Mouse (Mus musculus) MEL (cell line): ENCODE measurements around the gene Plxna4. TPM values are rescaled to one million over a fixed set of nuclear protein-coding genes. Genes with fewer than 3 reads are reported as not detected.

Source experiments
- DNase-seq: peaks from one replicate; pipeline ENCODE4 v3.0.0; 2011; ENCODE audit warnings: low read depth, low spot score
- H3K27ac ChIP-seq: 2 replicates; pipeline ENCODE4 v1.5.1; 2012; ENCODE audit warnings: low read depth, mild to moderate bottlenecking, control low read depth, low read length, moderate library complexity; ENCODE audit not compliant: control insufficient read depth
- H3K27me3 ChIP-seq, 2 experiments: fragments of 150-350 bp in 1 of 2; sonication (generic) in 1 of 2; 2 replicates each; pipeline ENCODE4 v1.6.1; 2012; ENCODE audit warnings: low read length in 2 of 2, mild to moderate bottlenecking in 2 of 2, improper control_type of control experiment in 1 of 2, moderate library complexity in 1 of 2; ENCODE audit not compliant: insufficient read depth in 2 of 2, control insufficient read depth in 1 of 2
- H3K36me3 ChIP-seq, 2 experiments: 2 replicates each; pipeline ENCODE4 v1.6.1; 2012 to 2014; ENCODE audit warnings: low read length in 2 of 2, improper control_type of control experiment in 1 of 2, inconsistent platforms in 1 of 2, mild to moderate bottlenecking in 1 of 2; ENCODE audit not compliant: insufficient read depth in 2 of 2, control insufficient read depth in 1 of 2
- H3K4me1 ChIP-seq, 2 experiments: fragments of 150-350 bp in 1 of 2; sonication (generic) in 1 of 2; 2 replicates each; pipeline ENCODE4 v1.6.1; 2012; ENCODE audit warnings: low read length in 2 of 2, improper control_type of control experiment in 1 of 2, mild to moderate bottlenecking in 1 of 2; ENCODE audit not compliant: insufficient read depth in 2 of 2, control insufficient read depth in 1 of 2
- H3K4me3 ChIP-seq, 2 experiments: fragments of 150-350 bp in 1 of 2; sonication (generic) in 1 of 2; 2 replicates each; pipeline ENCODE4 v1.5.1; 2012; ENCODE audit warnings: low read depth in 2 of 2, low read length in 2 of 2, mild to moderate bottlenecking in 2 of 2, moderate library complexity in 2 of 2, control low read depth in 1 of 2, improper control_type of control experiment in 1 of 2; ENCODE audit not compliant: control insufficient read depth in 1 of 2, insufficient read depth in 1 of 2
- H3K79me2 ChIP-seq: 2 replicates; pipeline ENCODE4 v1.6.1; 2012; ENCODE audit warnings: mild to moderate bottlenecking, low read length, moderate library complexity; ENCODE audit not compliant: control insufficient read depth, poor library complexity, insufficient read depth
- H3K9ac ChIP-seq: 2 replicates; pipeline ENCODE4 v1.6.1; 2012; ENCODE audit warnings: low read depth, mild to moderate bottlenecking, control low read depth, low read length, moderate library complexity; ENCODE audit not compliant: control insufficient read depth, poor library complexity, severe bottlenecking
- H3K9me3 ChIP-seq: fragments of 150-350 bp; sonication (generic); replicated peaks from 2 replicates; pipeline ENCODE4 v1.6.1; 2012; ENCODE audit warnings: mild to moderate bottlenecking, low read length, improper control_type of control experiment, moderate library complexity; ENCODE audit not compliant: insufficient read depth
- CHD1 ChIP-seq: IDR thresholded peaks from 2 replicates; pipeline ENCODE4 v1.6.1; 2012; ENCODE audit warnings: low read depth, mild to moderate bottlenecking, inconsistent platforms, low read length, improper control_type of control experiment
- CTCF ChIP-seq, 3 experiments: IDR thresholded peaks in 2 of 3; conservative IDR thresholded peaks in 1 of 3; 2 replicates each; pipeline ENCODE4 v1.5.1; 2011 to 2012; ENCODE audit warnings: low read length in 3 of 3, low read depth in 2 of 3, mild to moderate bottlenecking in 2 of 3, improper control_type of control experiment in 1 of 3, inconsistent platforms in 1 of 3, mixed read lengths in 1 of 3, moderate library complexity in 1 of 3; ENCODE audit not compliant: control insufficient read depth in 1 of 3, insufficient read depth in 1 of 3, poor library complexity in 1 of 3, severe bottlenecking in 1 of 3
- EP300 ChIP-seq, 2 experiments: IDR thresholded peaks; 2 replicates each; pipeline ENCODE4 v1.6.1; 2011; ENCODE audit warnings: improper control_type of control experiment in 2 of 2, low read length in 2 of 2, low read depth in 1 of 2, mild to moderate bottlenecking in 1 of 2
- ETS1 ChIP-seq: IDR thresholded peaks from 2 replicates; pipeline ENCODE4 v1.6.1; 2012; ENCODE audit warnings: low read depth, mild to moderate bottlenecking, inconsistent platforms, low read length, improper control_type of control experiment, moderate library complexity
- KAT2A ChIP-seq: conservative IDR thresholded peaks from 2 replicates; pipeline ENCODE4 v1.6.1; 2012; ENCODE audit warnings: low read depth, low read length, improper control_type of control experiment, inconsistent platforms
- MAZ ChIP-seq: IDR thresholded peaks from 2 replicates; pipeline ENCODE4 v1.6.1; 2012; ENCODE audit warnings: low read depth, mild to moderate bottlenecking, inconsistent platforms, low read length, improper control_type of control experiment
- MEF2A ChIP-seq: IDR thresholded peaks from 2 replicates; pipeline ENCODE4 v1.6.1; 2014; ENCODE audit warnings: low read depth, mild to moderate bottlenecking, inconsistent platforms, low read length, improper control_type of control experiment; ENCODE audit not compliant: poor library complexity, insufficient replicate concordance, severe bottlenecking; ENCODE audit errors: extremely low read depth
- MYB ChIP-seq: IDR thresholded peaks from 2 replicates; pipeline ENCODE4 v1.6.1; 2011; ENCODE audit warnings: mild to moderate bottlenecking, low read depth, low read length, improper control_type of control experiment
- POLR2AphosphoS2 ChIP-seq: IDR thresholded peaks from 2 replicates; pipeline ENCODE4 v1.6.1; 2011; ENCODE audit warnings: low read length, improper control_type of control experiment
- POLR2AphosphoS5 ChIP-seq: IDR thresholded peaks from 2 replicates; pipeline ENCODE4 v1.6.1; 2012; ENCODE audit warnings: low read depth, borderline replicate concordance, mild to moderate bottlenecking, inconsistent platforms, low read length, moderate library complexity, mixed read lengths
- RAD21 ChIP-seq: IDR thresholded peaks from 2 replicates; pipeline ENCODE4 v1.6.1; 2011; ENCODE audit warnings: mild to moderate bottlenecking, low read depth, low read length, improper control_type of control experiment
- RCOR1 ChIP-seq: IDR thresholded peaks from 2 replicates; pipeline ENCODE4 v1.6.1; 2012; ENCODE audit warnings: low read depth, mild to moderate bottlenecking, inconsistent platforms, low read length, improper control_type of control experiment
- SMC3 ChIP-seq: IDR thresholded peaks from 2 replicates; pipeline ENCODE4 v1.6.1; 2011; ENCODE audit warnings: low read depth, low read length, improper control_type of control experiment
- ZC3H11A ChIP-seq: IDR thresholded peaks from 2 replicates; pipeline ENCODE4 v1.6.1; 2012; ENCODE audit warnings: low read depth, mild to moderate bottlenecking, inconsistent platforms, low read length, improper control_type of control experiment
- polyA plus RNA-seq, 2 experiments: library from polyadenylated mRNA; stranded (reverse) in 1 of 2; unstranded in 1 of 2; fragments of >175 nt in 1 of 2; fragments of >200 nt in 1 of 2; gene quantifications; 2 replicates each; pipeline versions ENCODE4 v1.2.1 to v1.2.4; 2012; ENCODE audit warnings: low replicate concordance in 2 of 2, low read depth in 1 of 2; ENCODE audit not compliant: insufficient read length in 2 of 2, insufficient read depth in 1 of 2, missing spikeins in 1 of 2
- total RNA-seq: library from RNA; depleted of rRNA; stranded (reverse); fragments of 300-350 nt; gene quantifications from 2 replicates; pipeline ENCODE4 v1.2.3, GENCODE M21; 2012

Gene Plxna4
- total and polyA plus RNA-seq, 3 experiments = 0.01 TPM; not detected in 2

DNA sequence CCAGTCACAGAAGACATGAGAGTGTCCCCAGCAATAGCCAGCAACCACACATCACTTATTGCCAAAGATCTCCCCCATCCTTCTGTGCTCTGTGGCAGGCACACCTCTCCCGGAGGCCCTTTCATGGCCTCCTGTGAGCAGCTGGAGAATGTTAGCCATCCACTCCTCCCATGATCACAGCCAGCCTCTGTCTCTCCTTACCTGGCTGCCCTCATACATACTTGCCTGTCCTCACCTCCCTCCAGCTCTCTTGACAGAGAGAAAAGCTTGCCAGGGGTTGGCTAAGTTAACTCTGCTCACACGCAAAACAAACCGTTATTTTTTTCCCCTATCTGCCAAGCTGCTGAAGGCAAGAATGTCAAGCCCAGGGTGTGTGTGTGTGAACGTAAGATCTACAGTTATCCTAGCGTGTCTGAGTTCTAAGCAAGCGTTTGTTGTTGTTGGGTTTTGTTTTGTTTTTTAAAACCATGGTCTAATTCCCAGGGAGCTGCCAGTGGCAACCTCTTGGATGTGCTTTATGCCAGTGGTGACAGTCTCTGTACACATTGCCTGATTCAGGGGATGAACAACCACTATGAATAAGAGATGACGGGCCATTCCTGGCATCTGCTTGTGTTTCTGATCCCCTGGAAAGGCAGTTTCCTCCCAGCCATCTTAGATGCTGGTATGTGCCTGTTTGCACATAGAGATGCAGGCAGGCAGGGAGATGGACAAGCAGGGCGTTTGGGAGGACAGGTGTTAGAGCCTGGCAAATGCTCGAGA is 257.8 kb downstream of the Plxna4 start:
- no peak for DNase-seq
- Histone ChIP-seq H3K36me3 (no peaks in the 10 kb centered on the region), H3K9ac (no peak overlapping the region), H3K4me1 (no peaks in the 10 kb centered on the region), H3K9me3 (no peaks in the 10 kb centered on the region), H3K4me3 (no peak overlapping the region), H3K27me3 (no peaks in the 10 kb centered on the region), H3K27ac (no peak overlapping the region), H3K79me2 (no peaks in the 10 kb centered on the region)
- no peak for TF ChIP-seq MAZ
- no peak for TF ChIP-seq KAT2A
- TF ChIP-seq SMC3 = no peak
- TF ChIP-seq RAD21 = no peak
- TF ChIP-seq POLR2AphosphoS5 = no peak
- TF ChIP-seq POLR2AphosphoS2 = no peak

DNA sequence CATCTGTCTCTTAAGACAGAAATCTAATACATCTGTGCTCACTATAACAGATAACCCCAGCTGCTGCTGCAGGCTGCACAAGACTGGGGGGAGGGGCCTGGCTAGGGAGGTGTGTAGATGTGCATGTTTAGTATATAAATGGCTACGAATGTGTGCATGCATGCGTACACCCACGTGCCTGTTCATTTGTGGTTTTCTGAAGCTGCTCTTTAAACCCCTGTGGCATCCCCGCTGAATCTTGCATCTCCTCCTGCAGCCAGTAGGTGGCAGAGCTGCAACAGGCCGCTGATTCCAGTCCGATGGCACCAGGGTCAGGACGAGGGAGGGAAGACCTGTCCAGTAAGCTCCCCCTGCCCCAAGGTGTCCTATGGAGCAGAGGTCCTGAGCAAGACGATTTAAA is 260.0 kb downstream of the Plxna4 start:
- H3K36me3 ChIP-seq = no peaks in the 10 kb centered on the region
- H3K9me3 ChIP-seq = no peaks in the 10 kb centered on the region
- no peak overlapping the region for H3K4me3 ChIP-seq
- TF ChIP-seq SMC3 (peak; percentile 71), ZC3H11A (peak; percentile 27; the same call in 1 of the 2 replicates), EP300 (IDR thresholded peaks at IDR 0.05; ENCODE audit: low read depth in 1 of 2, low read length in 2 of 2) (no peak), CTCF (IDR thresholded peaks at IDR 0.05 in 2 of 3, conservative IDR thresholded peaks at IDR 0.05 in 1 of 3; ENCODE audit: control insufficient read depth in 1 of 3, insufficient read depth in 1 of 3, low read depth in 2 of 3, low read length in 3 of 3, poor library complexity in 1 of 3, severe bottlenecking in 1 of 3) (peak; percentile 47 to 81 (median 59)), RAD21 (peak; percentile 57), RCOR1 (no peak)
- H3K4me1 ChIP-seq = no peaks in the 10 kb centered on the region
- peak; percentile 30 for DNase-seq
- no peaks in the 10 kb centered on the region for H3K27me3 ChIP-seq
- no peaks in the 10 kb centered on the region for H3K79me2 ChIP-seq
- no peak overlapping the region for H3K9ac ChIP-seq
- H3K27ac ChIP-seq = no peak overlapping the region

DNA sequence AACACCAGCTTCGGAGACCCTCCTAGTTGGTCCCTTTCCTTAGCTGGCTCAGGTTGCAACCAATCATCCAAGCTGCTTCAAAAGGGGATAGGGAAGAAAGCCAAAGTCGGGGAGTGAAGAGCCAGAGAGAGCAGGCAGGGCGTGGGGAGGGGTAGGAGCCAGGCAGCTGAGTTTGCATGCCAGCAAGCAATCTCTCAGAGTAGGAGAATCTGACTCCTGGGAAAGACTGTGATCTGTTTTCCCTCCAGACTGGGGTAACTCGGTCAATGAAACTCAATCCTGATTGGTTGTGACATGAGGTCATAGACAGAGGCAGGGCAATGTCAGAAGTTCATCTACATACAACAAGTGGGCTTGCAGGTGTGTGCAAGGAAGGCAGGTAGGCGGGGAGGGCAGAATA is 260.8 kb downstream of the Plxna4 start:
- Histone ChIP-seq H3K9me3 (no peaks in the 10 kb centered on the region), H3K9ac (no peak overlapping the region), H3K79me2 (no peaks in the 10 kb centered on the region), H3K27ac (no peak overlapping the region), H3K36me3 (no peaks in the 10 kb centered on the region), H3K27me3 (no peaks in the 10 kb centered on the region), H3K4me3 (no peak overlapping the region), H3K4me1 (no peaks in the 10 kb centered on the region)
- TF ChIP-seq ETS1 (no peak), MYB (no peak), CHD1 (no peak), MEF2A (no peak)
- no peak for DNase-seq
